Mouse (Mus musculus) hindbrain, embryonic 14.5 days (tissue): Measurements from ENCODE around the gene Lrrc46. TPM values are rescaled to one million over a fixed set of nuclear protein-coding genes. Genes with fewer than 3 reads are reported as not detected.

ENCODE experiments used
- ATAC-seq: fragments of 200-750 bp; cut with Nextera tagmentation; 2 replicates; pipeline ENCODE4 v1.8.0; 2017; ENCODE audit warnings: moderate number of reproducible peaks, mild to moderate bottlenecking, moderate TSS enrichment, moderate library complexity; ENCODE audit not compliant: low FRiP score
- DNase-seq: peaks from one replicate; pipeline ENCODE4 v3.0.0-alpha.2; 2015; ENCODE audit warnings: low spot score
- H3K27ac ChIP-seq: fragments of 300-500 bp; sonication (generic); 2 replicates; pipeline ENCODE4 v1.5.1; 2014; ENCODE audit warnings: mild to moderate bottlenecking, moderate library complexity
- H3K27me3 ChIP-seq: fragments of 300-500 bp; sonication (generic); 2 replicates; pipeline ENCODE4 v1.6.1; 2014; ENCODE audit warnings: mild to moderate bottlenecking, low read length, mixed read lengths; ENCODE audit not compliant: control insufficient read depth, insufficient read depth
- H3K36me3 ChIP-seq: fragments of 300-500 bp; sonication (generic); replicated peaks from 2 replicates; pipeline ENCODE4 v1.6.1; 2014; ENCODE audit not compliant: control insufficient read depth, insufficient read depth
- H3K4me1 ChIP-seq: fragments of 300-500 bp; sonication (generic); replicated peaks from 2 replicates; pipeline ENCODE4 v1.6.1; 2014; ENCODE audit warnings: antibody characterized with exemption, low read length, mixed read lengths; ENCODE audit not compliant: control insufficient read depth, insufficient read depth
- H3K4me2 ChIP-seq: fragments of 300-500 bp; sonication (generic); replicated peaks from 2 replicates; pipeline ENCODE4 v1.6.1; 2014; ENCODE audit warnings: mild to moderate bottlenecking, moderate library complexity
- H3K4me3 ChIP-seq: fragments of 300-500 bp; sonication (generic); replicated peaks from 2 replicates; pipeline ENCODE4 v1.5.1; 2014; ENCODE audit warnings: mild to moderate bottlenecking, low read length
- H3K9ac ChIP-seq: fragments of 300-500 bp; sonication (generic); 2 replicates; pipeline ENCODE4 v1.6.1; 2014
- H3K9me3 ChIP-seq: fragments of 300-500 bp; sonication (generic); 2 replicates; pipeline ENCODE4 v1.6.1; 2016; ENCODE audit warnings: low read length; ENCODE audit not compliant: control insufficient read depth
- WGBS: fragments of 180-500 bp; shearing (Covaris S2); extraction: QIAGEN DNeasy Blood & Tissue Kit; methylation state at CpG from one replicate; pipeline ENCODE4 v1.1.7; 2014; 5-methylcytosine and 5-hydroxymethylcytosine counted together
- polyA plus RNA-seq: library from polyadenylated mRNA; unstranded; fragments of >200 nt; fragmentation: Nextera tagmentation; extraction: Ambion mirVana; gene quantifications from 2 replicates; pipeline ENCODE4 v1.2.1, GENCODE M21; 2014

Gene Lrrc46
- polyA plus RNA-seq, 1 experiment from 2014 or later: 4.3 TPM

GRCm38 (mm10) chr11:97050944-97051586 is 9.9 kb upstream of the Lrrc46 start:
- H3K27me3 ChIP-seq: no peaks in the 10 kb centered on the region
- ATAC-seq (no peak), DNase-seq (no peak)
- 20% methylated on average over 13 of the region's 13 CpGs for WGBS
- H3K4me1 ChIP-seq: peaks cover 21% of the 10 kb centered on the region
- H3K27ac ChIP-seq: peak overlapping the region; percentile 63; the same call in 1 of the 2 replicates
- no peaks in the 10 kb centered on the region for H3K9me3 ChIP-seq
- H3K36me3 ChIP-seq: peaks cover 44% of the 10 kb centered on the region
- peak overlapping the region; percentile 85 for H3K9ac ChIP-seq
- H3K4me2 ChIP-seq: peak overlapping the region; percentile 88
- peak overlapping the region; percentile 70 for H3K4me3 ChIP-seq

DNA sequence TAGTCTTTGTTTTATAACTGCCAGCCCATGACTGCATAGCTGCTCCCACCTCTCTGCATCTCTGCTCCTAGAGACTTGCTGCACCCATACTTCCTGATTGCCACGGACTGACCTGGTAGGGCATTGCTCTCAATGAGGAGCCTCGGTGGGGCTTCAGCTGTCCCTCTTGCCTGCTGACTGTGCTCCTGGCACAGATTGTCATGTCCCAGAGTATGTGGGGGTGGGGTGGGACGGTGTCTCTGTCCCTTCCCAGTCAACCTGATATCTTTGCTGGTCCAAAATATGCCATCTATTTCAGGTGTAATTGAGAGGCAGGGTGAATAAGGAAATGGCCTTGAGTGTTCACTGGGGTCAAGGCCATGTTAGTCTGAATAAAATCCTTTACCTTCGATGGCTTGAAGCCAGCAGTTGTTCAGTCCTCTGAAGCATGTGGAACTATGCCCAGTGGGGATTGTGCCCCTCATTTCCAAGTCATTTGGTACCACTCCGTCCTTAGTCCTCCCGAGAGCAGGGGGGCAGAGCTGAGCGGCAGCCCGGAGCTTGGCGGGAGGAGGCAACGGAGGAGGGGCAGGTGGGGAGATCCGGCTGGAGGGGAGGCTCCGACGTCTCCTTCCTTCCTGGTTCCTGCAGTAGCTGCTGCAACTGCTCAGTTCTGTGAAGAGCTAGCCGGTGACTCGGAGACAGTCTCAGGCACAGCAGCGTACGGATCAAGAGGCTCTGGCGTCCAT is 9.2 kb upstream of the Lrrc46 start, which contains the start of gene Osbpl7:
Gene Osbpl7 (plus strand): TSS at position 413 of the 728 bp plus-strand sequence.
- 6% methylated on average over 18 of the region's 18 CpGs for WGBS
- ATAC-seq: peak; percentile 85

DNA sequence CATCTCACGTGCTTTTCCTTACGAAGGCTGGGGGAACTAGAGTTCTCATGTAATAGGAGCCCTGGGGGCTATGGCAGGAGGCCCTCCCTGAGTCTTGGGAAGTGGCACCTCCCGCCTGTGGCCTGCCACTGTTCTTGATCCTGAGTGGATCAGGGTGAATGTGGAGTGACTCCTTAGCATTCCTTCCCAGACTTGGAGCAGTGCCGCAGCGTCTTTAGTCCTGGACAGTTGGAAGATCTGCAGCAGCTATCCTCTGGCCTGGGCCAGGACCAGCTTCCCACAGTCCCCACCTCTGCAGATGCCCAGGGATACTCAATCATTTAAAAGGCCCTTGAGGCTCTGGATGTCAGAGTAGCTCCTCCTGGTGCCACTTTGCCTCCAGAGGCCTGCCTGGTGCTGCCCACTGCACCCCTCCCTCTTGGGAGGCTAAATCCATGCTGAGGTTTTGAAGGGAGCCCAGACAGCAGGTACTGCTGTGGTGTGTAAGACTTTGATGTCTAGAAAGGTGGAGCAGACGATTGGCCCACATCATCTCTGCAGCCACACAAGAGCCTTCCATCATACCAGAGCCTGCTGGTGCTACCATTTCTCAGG is 8.4 kb upstream of the Lrrc46 start:
- H3K9ac ChIP-seq: peak overlapping the region; percentile 85; the same call in 1 of the 2 replicates
- H3K36me3 ChIP-seq: peaks cover 29% of the 10 kb centered on the region
- peaks cover 21% of the 10 kb centered on the region for H3K4me1 ChIP-seq
- H3K27me3 ChIP-seq: no peaks in the 10 kb centered on the region
- no peak for ATAC-seq
- WGBS: 80% methylated on average over 6 of the region's 6 CpGs
- H3K4me2 ChIP-seq: no peak overlapping the region
- DNase-seq: no peak
- H3K4me3 ChIP-seq: no peak overlapping the region
- H3K9me3 ChIP-seq: no peaks in the 10 kb centered on the region
- no peak overlapping the region for H3K27ac ChIP-seq

More for the DNA sequence above, 9.2 kb upstream of the Lrrc46 start, which contains the start of gene Osbpl7:
- H3K36me3 ChIP-seq: peaks cover 37% of the 10 kb centered on the region
- H3K4me2 ChIP-seq: peak within 1 kb of the TSS; percentile 88
- H3K27ac ChIP-seq: peak within 1 kb of the TSS; percentile 63; the same call in 1 of the 2 replicates
- peak within 1 kb of the TSS; percentile 70 for H3K4me3 ChIP-seq
- peaks cover 21% of the 10 kb centered on the region for H3K4me1 ChIP-seq
- peak within 1 kb of the TSS; percentile 85 for H3K9ac ChIP-seq
- no peaks in the 10 kb centered on the region for H3K9me3 ChIP-seq
- DNase-seq: peak; percentile 74
- H3K27me3 ChIP-seq: no peaks in the 10 kb centered on the region

GRCm38 (mm10) chr11:97048090-97048650 is 7.0 kb upstream of the Lrrc46 start:
- DNase-seq (no peak), ATAC-seq (no peak)
- H3K27me3 ChIP-seq: no peaks in the 10 kb centered on the region
- peaks cover 21% of the 10 kb centered on the region for H3K4me1 ChIP-seq
- peaks cover 22% of the 10 kb centered on the region for H3K36me3 ChIP-seq
- H3K4me2 ChIP-seq: no peak overlapping the region
- H3K4me3 ChIP-seq: no peak overlapping the region
- no peak overlapping the region for H3K27ac ChIP-seq
- H3K9me3 ChIP-seq: no peaks in the 10 kb centered on the region
- 85% methylated on average over 8 of the region's 8 CpGs for WGBS
- no peak overlapping the region for H3K9ac ChIP-seq

DNA sequence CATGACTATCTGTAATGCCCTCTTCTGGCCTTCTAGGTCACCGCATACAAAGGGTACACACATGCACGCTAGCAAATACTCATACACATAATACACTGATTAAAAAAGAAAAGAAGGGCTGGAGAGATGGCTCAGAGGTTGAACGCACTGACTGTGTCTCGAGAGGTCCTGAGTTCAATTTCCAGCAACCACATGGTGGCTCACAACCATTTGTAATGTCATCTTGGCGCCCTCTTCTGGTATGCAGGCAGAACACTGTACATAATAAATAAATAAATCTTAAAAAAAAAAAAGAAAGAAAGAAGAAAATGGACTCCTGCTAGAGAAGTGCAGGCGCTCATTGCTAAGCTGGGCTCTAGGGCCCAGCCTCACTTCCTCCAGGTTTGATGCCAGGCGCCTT is 4.7 kb upstream of the Lrrc46 start:
- ATAC-seq: no peak
- 78% methylated on average over 7 of the region's 7 CpGs for WGBS
- H3K4me1 ChIP-seq: peaks cover 14% of the 10 kb centered on the region
- no peak overlapping the region for H3K4me2 ChIP-seq
- no peaks in the 10 kb centered on the region for H3K9me3 ChIP-seq
- DNase-seq: no peak
- H3K4me3 ChIP-seq: no peak overlapping the region
- H3K27me3 ChIP-seq: no peaks in the 10 kb centered on the region
- H3K36me3 ChIP-seq: peaks cover 15% of the 10 kb centered on the region
- no peak overlapping the region for H3K9ac ChIP-seq
- no peak overlapping the region for H3K27ac ChIP-seq

DNA sequence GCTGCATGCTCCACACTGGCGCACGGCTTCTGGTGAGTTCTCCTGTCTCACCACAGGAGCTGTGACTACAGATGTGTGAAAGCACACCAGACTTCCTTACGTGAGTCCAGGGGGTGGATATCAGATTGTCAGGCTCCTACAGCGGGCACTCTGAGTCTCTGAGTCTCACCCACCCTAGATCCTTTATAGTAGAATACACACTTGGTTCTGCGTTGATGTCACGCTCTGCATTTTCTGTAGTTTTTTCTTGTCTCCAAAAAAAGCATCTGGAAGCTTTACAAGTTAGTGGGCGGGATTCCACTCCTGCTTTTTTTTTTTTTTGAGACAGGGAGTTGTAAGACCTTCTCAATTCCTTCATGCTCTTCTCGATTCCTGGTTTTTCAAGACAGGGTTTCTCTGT is 3.7 kb upstream of the Lrrc46 start:
- 95% methylated on average over 8 of the region's 8 CpGs for WGBS
- no peaks in the 10 kb centered on the region for H3K9me3 ChIP-seq
- DNase-seq (no peak), ATAC-seq (no peak)
- H3K27me3 ChIP-seq: no peaks in the 10 kb centered on the region
- no peak overlapping the region for H3K4me3 ChIP-seq
- H3K36me3 ChIP-seq: peaks cover 15% of the 10 kb centered on the region
- no peak overlapping the region for H3K27ac ChIP-seq
- H3K4me1 ChIP-seq: peaks cover 7% of the 10 kb centered on the region
- H3K4me2 ChIP-seq: no peak overlapping the region
- H3K9ac ChIP-seq: no peak overlapping the region

DNA sequence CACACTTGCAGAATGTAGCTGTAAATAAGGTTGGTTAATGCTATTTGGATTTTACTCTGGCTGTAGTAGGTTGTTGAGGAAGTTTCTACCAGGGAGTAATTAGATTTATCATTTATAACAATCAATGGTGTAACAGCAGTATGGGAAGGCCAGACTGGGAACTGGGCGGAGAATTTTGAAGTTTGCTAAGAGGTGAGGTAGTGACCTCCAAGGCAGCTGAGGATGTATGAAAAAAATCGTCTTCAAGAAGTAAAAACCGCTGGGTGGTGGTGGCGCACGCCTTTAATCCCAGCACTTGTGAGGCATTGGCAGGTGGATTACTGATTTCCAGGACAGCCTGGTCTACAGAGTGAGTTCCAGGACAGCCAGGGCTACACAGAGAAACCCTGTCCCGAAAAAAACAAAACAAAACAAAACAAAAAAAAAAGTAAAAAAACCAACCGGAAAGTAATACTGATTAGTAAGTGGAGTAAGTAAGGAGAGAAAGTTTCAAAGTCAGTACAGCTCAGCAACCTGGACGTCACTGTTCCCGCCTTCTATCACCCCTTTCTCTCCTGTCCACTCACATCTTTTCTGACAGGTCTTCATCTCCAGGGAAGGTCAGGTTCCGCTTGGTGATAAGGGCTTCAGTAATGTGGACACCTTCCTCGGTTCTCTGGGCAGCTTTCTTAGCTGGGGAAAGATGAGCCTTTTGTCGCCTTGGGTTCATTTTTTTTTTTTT is 746 bp downstream of the Lrrc46 start:
- ATAC-seq: no peak
- Histone ChIP-seq H3K4me2 (peak overlapping the region; percentile 81), H3K9ac (peak overlapping the region; percentile 55)

GRCm38 (mm10) chr11:97038881-97039280 is 2.3 kb downstream of the Lrrc46 start:
- DNase-seq: no peak
- no peak for ATAC-seq
- peaks cover 6% of the 10 kb centered on the region for H3K4me1 ChIP-seq
- WGBS: 73% methylated on average over 7 of the region's 7 CpGs
- no peak overlapping the region for H3K27ac ChIP-seq
- no peaks in the 10 kb centered on the region for H3K27me3 ChIP-seq
- no peak overlapping the region for H3K4me3 ChIP-seq
- no peak overlapping the region for H3K4me2 ChIP-seq
- H3K9me3 ChIP-seq: no peaks in the 10 kb centered on the region
- H3K36me3 ChIP-seq: no peaks in the 10 kb centered on the region
- no peak overlapping the region for H3K9ac ChIP-seq

More for the DNA sequence above, 746 bp downstream of the Lrrc46 start:
- 57% methylated on average over 12 of the region's 12 CpGs for WGBS
- H3K27me3 ChIP-seq: no peaks in the 10 kb centered on the region
- DNase-seq: no peak
- H3K27ac ChIP-seq: 0 out of 2 replicates have a peak overlapping the region, but pooled peaks have one; percentile 64
- peaks cover 6% of the 10 kb centered on the region for H3K4me1 ChIP-seq
- peak overlapping the region; percentile 68 for H3K4me3 ChIP-seq
- 0 out of 2 replicates have a peak, but pooled peaks cover 4% of the 10 kb centered on the region for H3K36me3 ChIP-seq
- no peaks in the 10 kb centered on the region for H3K9me3 ChIP-seq
